Mouse (Mus musculus) adrenal gland, postnatal 36 days (tissue): ENCODE results near the gene Trim14. TPM values are rescaled to one million over a fixed set of nuclear protein-coding genes. Genes with fewer than 3 reads are reported as not detected.

ENCODE experiments used
- DNase-seq, 2 experiments: peaks; one replicate each; pipeline ENCODE4 v3.0.0; 2021; ENCODE audit warnings: mixed read lengths in 1 of 2
- total RNA-seq, 2 experiments: library from RNA; stranded (reverse); gene quantifications; 2 replicates each; pipeline ENCODE4 v1.2.3; 2021

Gene Trim14
- total RNA-seq, 2 experiments from 2014 or later = 3.6 to 5.2 TPM

GRCm38 (mm10) chr4:46485696-46486417 lies 50.1 kb downstream of the Trim14 start:
- DNase-seq = peak; percentile 81 to 90

DNA sequence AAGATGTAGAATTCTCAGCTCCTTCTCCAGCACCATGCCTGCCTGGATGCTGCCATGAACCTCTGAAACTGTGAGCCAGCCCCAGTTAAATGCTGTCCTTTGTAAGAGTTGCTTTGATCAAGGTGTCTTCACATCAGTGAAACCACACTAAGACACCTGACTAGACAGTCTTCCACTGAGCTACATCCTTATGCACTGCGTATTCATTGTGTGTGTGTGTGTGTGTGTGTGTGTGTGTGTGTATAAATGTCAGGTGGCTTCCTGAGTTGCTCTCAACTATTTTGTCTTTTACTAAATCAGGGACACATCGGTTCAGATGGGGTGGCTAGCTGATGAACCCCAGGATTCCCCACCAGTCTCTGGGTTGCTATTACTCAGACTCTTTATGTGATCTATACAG lies 56.9 kb downstream of the Trim14 start:
- DNase-seq = no peak

DNA sequence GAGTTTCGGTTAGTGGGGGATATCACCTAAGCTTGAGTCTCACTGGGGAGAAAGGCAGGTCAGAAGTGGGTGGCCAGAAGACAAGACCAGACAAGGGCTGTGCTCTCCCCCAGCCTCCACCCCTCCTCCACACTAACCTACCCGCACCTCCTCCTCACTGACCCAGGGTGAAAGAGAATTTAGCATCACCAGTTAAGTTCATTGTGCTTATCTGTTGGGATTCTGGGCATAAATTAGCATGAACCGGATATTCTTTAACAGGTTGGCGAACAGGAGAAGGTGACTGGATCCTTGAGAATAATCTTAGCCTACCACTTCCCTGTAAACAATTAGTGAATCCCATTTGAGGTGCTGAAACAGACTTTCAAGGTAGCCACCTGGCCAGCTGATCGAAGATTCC lies 60.8 kb downstream of the Trim14 start:
- no peak for DNase-seq

- no peak for DNase-seq
These were observed 70.2 kb downstream of the Trim14 start for GRCm38 (mm10) chr4:46465740-46466139.

- DNase-seq = peak; percentile 48 to 59
These were observed 72.7 kb downstream of the Trim14 start for GRCm38 (mm10) chr4:46463130-46463830.

GRCm38 (mm10) chr4:46458411-46458810 lies 77.5 kb downstream of the Trim14 start:
- no peak for DNase-seq

- no peak for DNase-seq
These were observed 78.8 kb downstream of the Trim14 start for GRCm38 (mm10) chr4:46457186-46457585.

GRCm38 (mm10) chr4:46456762-46457161 lies 79.2 kb downstream of the Trim14 start:
- DNase-seq = no peak

DNA sequence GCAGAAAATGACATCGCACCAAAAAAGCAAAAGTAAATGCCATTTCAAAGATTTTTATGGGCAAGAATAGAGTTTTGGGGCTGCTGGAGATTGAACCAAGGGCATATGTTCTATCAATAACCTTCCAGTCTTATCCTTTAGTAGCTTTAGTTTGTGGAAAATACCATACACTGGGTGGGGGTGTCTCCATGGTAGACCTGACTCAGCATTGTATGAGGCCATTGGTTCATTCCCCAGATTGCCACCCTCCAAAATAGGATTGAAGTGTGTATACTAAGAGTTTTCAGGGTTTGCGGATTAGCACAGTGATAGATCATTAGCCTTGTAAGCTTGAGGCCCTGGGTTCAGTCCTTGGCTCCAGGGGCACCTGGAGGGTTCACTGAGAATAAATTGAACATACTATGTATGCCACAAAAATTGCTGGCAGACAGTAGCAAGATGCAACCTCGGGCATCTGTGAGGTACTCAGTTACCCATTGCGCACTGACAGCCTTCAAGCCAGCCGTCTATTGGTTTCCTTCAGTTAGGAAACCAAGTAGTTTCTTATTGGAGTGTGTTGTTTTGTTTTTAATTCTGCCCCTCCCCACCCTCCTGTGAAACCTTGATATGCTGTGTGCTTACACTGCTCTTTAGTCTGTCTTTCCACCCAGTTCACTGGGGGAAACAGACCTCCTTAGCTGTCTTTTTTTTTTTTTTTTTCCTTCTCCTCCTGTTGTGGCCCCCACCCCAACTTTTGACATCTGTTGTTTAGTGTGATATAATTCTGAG lies 81.7 kb downstream of the Trim14 start:
- DNase-seq = no peak

DNA sequence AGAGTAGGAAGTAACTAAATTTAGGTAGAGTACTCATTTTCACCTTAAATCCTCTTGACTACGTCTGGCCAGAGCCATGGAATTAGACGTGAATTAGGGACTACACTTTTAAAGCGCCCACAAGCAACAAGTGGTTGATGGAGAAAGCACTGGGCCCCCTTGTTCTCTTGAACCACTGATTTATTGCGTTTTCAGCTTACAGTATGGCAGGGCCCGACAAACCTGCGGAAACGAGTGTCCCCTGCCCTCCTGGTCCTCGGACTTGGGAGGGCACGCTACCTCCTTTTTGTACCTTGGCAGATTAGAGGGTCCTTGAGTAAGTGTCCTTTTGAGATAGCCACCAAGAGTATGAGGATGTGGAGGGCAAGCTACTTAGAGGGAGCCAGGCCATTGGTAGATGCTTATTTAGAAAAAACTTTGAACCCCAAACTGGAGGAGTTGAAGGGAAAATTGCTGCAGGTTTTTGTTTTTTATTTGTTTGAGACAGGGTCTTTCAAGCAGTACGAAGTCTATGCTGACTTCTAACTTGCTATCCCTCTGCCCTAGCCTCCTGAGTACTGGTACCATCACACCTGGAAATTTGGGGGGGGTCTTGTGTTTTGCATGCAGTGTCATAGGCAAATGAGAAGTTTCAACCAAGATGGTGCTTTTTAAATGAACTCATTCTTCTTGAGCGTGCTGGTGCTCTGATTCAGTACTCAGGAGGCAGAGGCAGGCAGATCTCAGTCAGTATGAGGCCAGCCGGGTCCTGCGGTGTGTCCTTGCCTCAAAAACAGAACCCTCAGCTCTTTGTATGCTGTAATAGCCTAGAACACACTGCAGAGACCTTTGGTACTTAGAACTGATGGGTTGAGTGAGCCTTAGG lies 82.9 kb downstream of the Trim14 start:
- no peak for DNase-seq

GRCm38 (mm10) chr4:46452481-46452850 lies 83.5 kb downstream of the Trim14 start:
- peak; percentile 77 to 78 for DNase-seq

DNA sequence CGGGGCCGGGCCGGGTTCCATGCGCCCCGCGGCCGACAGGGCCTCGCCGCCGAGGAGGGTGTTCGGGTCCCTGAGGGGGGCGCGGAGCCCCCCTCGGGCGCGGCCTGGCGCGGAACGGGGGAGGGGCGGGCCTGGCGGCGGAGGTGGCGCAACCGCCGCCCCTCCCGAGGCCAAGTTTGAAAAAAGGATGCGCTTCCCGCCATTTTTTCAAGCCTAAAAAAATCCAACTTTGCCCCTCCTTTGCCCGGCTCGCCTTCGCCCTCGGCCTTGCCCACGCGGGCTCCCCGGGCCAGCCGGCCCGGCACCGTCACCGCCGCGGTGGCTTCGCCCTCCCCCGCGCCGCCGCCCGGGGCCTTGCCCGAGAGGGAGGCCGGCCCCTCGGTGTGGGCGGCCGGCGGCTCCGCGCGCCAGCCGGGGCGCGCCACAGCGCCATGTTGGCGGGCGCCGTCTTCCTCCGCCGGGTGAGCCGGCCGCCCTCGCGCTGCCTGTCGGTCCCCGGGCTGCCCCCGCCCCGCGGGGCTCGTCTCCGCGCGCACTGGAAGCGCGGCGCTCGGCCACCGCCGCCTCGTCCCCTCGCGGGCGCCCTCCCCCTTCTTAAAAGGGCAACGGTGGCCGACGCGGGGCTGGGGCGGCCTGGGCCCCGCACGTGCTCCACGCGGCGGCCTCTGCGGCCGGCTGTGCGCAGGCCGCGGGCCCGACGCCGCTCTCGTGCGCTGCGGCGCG lies 84.0 kb downstream of the Trim14 start:
- peak; percentile 75 to 87 for DNase-seq

DNA sequence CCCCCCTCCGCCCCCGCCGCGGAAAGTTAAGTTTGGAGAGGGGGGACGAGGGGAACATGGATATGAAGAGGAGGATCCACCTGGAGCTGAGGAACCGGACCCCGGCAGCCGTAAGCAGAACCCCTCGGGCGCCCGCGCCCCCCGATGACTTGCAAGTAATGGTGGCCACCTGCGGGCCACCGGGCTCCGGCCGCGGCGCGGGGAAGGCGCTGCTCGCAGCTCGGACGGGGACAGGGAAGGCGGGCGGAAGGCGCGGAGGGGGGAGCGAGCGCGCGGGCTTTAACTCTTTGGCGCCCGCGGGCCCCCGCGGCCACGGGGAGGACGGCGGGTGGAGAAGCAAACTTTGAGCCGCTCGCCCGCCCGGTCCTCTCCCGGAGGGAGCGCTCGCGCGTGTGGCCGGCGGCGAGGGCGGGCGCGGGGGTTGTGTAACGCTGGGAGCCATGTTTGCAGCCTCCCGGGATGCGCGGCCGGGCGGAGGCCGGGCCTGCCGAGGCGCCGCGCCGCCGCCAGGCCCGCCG lies 84.6 kb downstream of the Trim14 start:
- peak; percentile 80 to 86 for DNase-seq

DNA sequence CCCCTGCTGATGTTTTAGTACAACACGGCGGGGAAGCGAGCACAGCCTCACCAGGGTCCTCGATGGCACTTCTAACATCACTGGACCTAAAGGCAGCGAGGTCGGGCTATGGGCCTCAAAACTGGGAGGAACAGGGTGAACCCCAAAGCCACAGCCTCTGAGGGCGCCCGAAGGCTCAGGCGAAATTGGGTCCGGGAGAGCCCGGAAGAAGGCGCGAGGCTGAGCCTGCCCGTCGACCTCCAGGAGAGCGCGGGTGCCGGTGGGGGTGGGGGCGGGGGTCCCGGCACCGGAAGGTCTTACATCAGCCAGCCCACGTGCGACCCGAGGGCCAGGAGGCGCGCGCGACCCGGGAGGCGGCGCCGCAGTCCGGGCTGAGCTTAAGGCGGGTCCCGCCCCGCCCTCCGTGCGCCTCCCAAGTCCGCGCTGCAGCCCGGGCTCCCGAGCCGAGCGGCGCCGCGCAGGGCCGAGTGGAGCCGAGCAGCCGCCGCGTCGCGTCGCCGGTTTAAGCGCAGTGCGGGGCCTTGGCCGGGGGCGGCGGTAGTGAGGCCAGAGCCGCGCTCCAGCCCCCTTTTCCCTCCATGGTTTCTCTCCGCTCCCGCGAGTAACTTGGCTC lies 85.3 kb downstream of the Trim14 start, which contains the start of gene Anp32b:
Gene Anp32b, plus strand, starts transcription at position 384 of the 613 bp plus-strand sequence.
- DNase-seq = peak; percentile 96 to 97

- no peak for DNase-seq
These were observed 85.9 kb downstream of the Trim14 start for GRCm38 (mm10) chr4:46450020-46450518.

GRCm38 (mm10) chr4:46448886-46449285 lies 87.1 kb downstream of the Trim14 start:
- no peak for DNase-seq

DNA sequence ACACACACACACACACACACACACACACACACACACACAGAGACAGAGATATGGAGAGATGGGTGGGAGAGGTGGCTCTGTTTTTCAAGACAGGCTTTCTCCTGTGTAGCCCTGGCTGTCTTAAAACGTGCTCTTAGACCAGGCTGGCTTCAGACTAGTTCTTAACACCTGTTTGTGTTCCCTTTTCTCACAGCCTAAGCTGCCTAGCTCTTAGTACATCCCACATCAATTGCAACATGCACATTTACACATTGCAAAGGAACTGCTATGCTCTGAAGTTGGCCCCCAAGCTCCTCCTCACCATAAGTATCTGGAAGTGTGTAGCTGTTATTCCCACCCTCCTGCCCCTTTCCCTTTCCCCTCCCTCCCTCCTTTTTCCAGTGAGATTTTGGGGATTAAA lies 88.5 kb downstream of the Trim14 start:
- DNase-seq = no peak

GRCm38 (mm10) chr4:46445237-46445945 lies 90.5 kb downstream of the Trim14 start:
- no peak for DNase-seq
